Mouse (Mus musculus) kidney, postnatal 36 days (tissue): ENCODE results near the gene Olfr814.
"Not testable (repeated sequence)": the region's sequence is repeated elsewhere in the genome, so short reads cannot be mapped to it uniquely, and the experiment has no call there.

Experiments used
- DNase-seq, 2 experiments: peaks; one replicate each; pipeline ENCODE4 v3.0.0; 2021 to 2022; ENCODE audit warnings: mixed read lengths in 2 of 2

Olfr814 gene

GRCm38 (mm10) chr10:129879751-129880150 is at the start of gene Olfr814:
Gene Olfr814, minus strand, starts transcription at chr10:129879851.
- not testable (repeated sequence) for DNase-seq

- DNase-seq = no peak
Observed at GRCm38 (mm10) chr10:129915497-129915896, 35.8 kb upstream of the Olfr814 start, which contains the start of gene Olfr816. Gene Olfr816, minus strand, starts transcription at chr10:129915597.

GRCm38 (mm10) chr10:129905767-129906166 is 26.1 kb upstream of the Olfr814 start, which contains the start of gene Olfr815:
Gene Olfr815, minus strand, starts transcription at chr10:129905867.
- DNase-seq = not testable (repeated sequence)

- no peak for DNase-seq
Observed at GRCm38 (mm10) chr10:129885934-129886333, 6.3 kb upstream of the Olfr814 start.

- not testable (repeated sequence) for DNase-seq
Observed at GRCm38 (mm10) chr10:129885496-129885895, 5.8 kb upstream of the Olfr814 start.

GRCm38 (mm10) chr10:129855067-129855466 is 24.6 kb downstream of the Olfr814 start, which contains the start of gene Olfr813:
Gene Olfr813, plus strand, starts transcription at chr10:129855367.
- no peak for DNase-seq

GRCm38 (mm10) chr10:129847343-129847742 is 32.3 kb downstream of the Olfr814 start:
- no peak for DNase-seq

GRCm38 (mm10) chr10:129845994-129846393 is 33.7 kb downstream of the Olfr814 start, which contains the start of gene Olfr812:
Gene Olfr812, minus strand, starts transcription at chr10:129846094.
- DNase-seq = no peak
